Comparison of ENCODE assay signal across 8 mouse cellular contexts in genomic region chr6:121064356-121065015, GRCm38 (mm10).
A peak's percentile ranks its signal among the peaks of the same experiment; 100 is the strongest.
DNase-seq lines count a peak whose midpoint lies in the region; ATAC-seq and TF ChIP-seq lines count a peak whose summit lies in the region.

No protein-coding gene starts in this region.

- peaks cover 19% of the 10 kb centered on the region for H3K4me1 ChIP-seq in lung, embryonic 16.5 days (replicated peaks; ENCODE audit: control insufficient read depth, insufficient read depth, low read length)
- peaks cover 60% of the 10 kb centered on the region for H3K4me1 ChIP-seq in forebrain, embryonic 10.5 days
- H3K4me1 ChIP-seq in kidney, embryonic 16.5 days (ENCODE audit: insufficient read depth, low read length) = peaks cover 66% of the 10 kb centered on the region
- H3K4me1 ChIP-seq in midbrain, embryonic 13.5 days (replicated peaks) = peaks cover 47% of the 10 kb centered on the region

- no peaks in the 10 kb centered on the region for H3K9me3 ChIP-seq in lung, embryonic 16.5 days (ENCODE audit: control insufficient read depth, low read length)
- no peaks in the 10 kb centered on the region for H3K9me3 ChIP-seq in forebrain, embryonic 10.5 days
- H3K9me3 ChIP-seq in kidney, embryonic 16.5 days (ENCODE audit: low read length) = no peaks in the 10 kb centered on the region
- H3K9me3 ChIP-seq in midbrain, embryonic 13.5 days = no peaks in the 10 kb centered on the region

- no peaks in the 10 kb centered on the region for H3K27me3 ChIP-seq in lung, embryonic 16.5 days (ENCODE audit: control insufficient read depth, insufficient read depth, low read depth, low read length)
- H3K27me3 ChIP-seq in forebrain, embryonic 10.5 days (ENCODE audit: poor library complexity, severe bottlenecking) = no peaks in the 10 kb centered on the region
- H3K27me3 ChIP-seq in kidney, embryonic 16.5 days (ENCODE audit: insufficient read depth, low read length) = no peaks in the 10 kb centered on the region
- no peaks in the 10 kb centered on the region for H3K27me3 ChIP-seq in midbrain, embryonic 13.5 days

- intact Hi-C loops in gastrocnemius, adult 2 months (cut with DNase I) = no loop called here

- H3K4me3 ChIP-seq in lung, embryonic 16.5 days (ENCODE audit: low read length) = peak overlapping the region; percentile 31
- peak overlapping the region; percentile 13; the same call in 1 of the 2 replicates for H3K4me3 ChIP-seq in forebrain, embryonic 10.5 days
- peak overlapping the region; percentile 13 for H3K4me3 ChIP-seq in kidney, embryonic 16.5 days (ENCODE audit: low read length)
- H3K4me3 ChIP-seq in midbrain, embryonic 13.5 days (replicated peaks) = peak overlapping the region; percentile 10
- no peak overlapping the region for H3K4me3 ChIP-seq in gastrocnemius, adult 2 months

- TF ChIP-seq CTCF in gastrocnemius, adult 2 months (IDR thresholded peaks at IDR 0.05) = no peak

- 41% methylated on average over 17 of the region's 17 CpGs for WGBS in lung, embryonic 16.5 days
- 30% methylated on average over 17 of the region's 17 CpGs for WGBS in forebrain, embryonic 10.5 days
- WGBS in kidney, embryonic 16.5 days = 36% methylated on average over 17 of the region's 17 CpGs
- WGBS in midbrain, embryonic 13.5 days = 36% methylated on average over 17 of the region's 17 CpGs

- ATAC-seq in lung, embryonic 16.5 days (ENCODE audit: low read depth) = peak; percentile 83
- ATAC-seq in kidney, embryonic 16.5 days (ENCODE audit: low FRiP score, low TSS enrichment) = 0 out of 2 replicates have a peak, but pooled peaks have one; percentile 16
- ATAC-seq in midbrain, embryonic 13.5 days = peak; percentile 87

- peak overlapping the region; percentile 54 for H3K9ac ChIP-seq in lung, embryonic 16.5 days (ENCODE audit: low read length)
- H3K9ac ChIP-seq in kidney, embryonic 16.5 days (replicated peaks; ENCODE audit: low read length) = peak overlapping the region; percentile 48
- peak overlapping the region; percentile 61 for H3K9ac ChIP-seq in midbrain, embryonic 13.5 days (replicated peaks)

- DNase-seq in lung, postnatal 25 days (ENCODE audit: low spot score) = no peak
- no peak for DNase-seq in forebrain, embryonic 10.5 days (ENCODE audit: extremely low spot score, low spot score)
- DNase-seq in gastrocnemius, adult 2 months = no peak
- no peak for DNase-seq in ovary, postnatal 36 days (ENCODE audit: low spot score)
- DNase-seq in adrenal gland, postnatal 36 days = no peak

- H3K36me3 ChIP-seq in lung, embryonic 16.5 days (ENCODE audit: control insufficient read depth, insufficient read depth, low read length) = no peaks in the 10 kb centered on the region
- H3K36me3 ChIP-seq in forebrain, embryonic 10.5 days (replicated peaks) = no peaks in the 10 kb centered on the region
- H3K36me3 ChIP-seq in kidney, embryonic 16.5 days (ENCODE audit: insufficient read depth, low read length) = no peaks in the 10 kb centered on the region
- no peaks in the 10 kb centered on the region for H3K36me3 ChIP-seq in midbrain, embryonic 13.5 days

- H3K4me2 ChIP-seq in lung, embryonic 16.5 days (ENCODE audit: low read depth, low read length) = peak overlapping the region; percentile 39
- peak overlapping the region; percentile 30 for H3K4me2 ChIP-seq in kidney, embryonic 16.5 days (replicated peaks; ENCODE audit: low read depth, low read length)
- peak overlapping the region; percentile 42 for H3K4me2 ChIP-seq in midbrain, embryonic 13.5 days (replicated peaks)

- H3K27ac ChIP-seq in lung, embryonic 16.5 days (ENCODE audit: low read length) = peak overlapping the region; percentile 82
- peak overlapping the region; percentile 72 for H3K27ac ChIP-seq in forebrain, embryonic 10.5 days
- H3K27ac ChIP-seq in kidney, embryonic 16.5 days (ENCODE audit: low read length) = peak overlapping the region; percentile 86
- peak overlapping the region; percentile 91 for H3K27ac ChIP-seq in midbrain, embryonic 13.5 days
- H3K27ac ChIP-seq in gastrocnemius, adult 2 months = no peak overlapping the region

Comparison
In these comparisons a context has a peak if more than half of its experiments do, and no peak if none do; other contexts are left out.
1. ATAC-seq: peak in every context shown above with its lines; median percentile 87 in midbrain, embryonic 13.5 days; 83 in lung, embryonic 16.5 days; 16 in kidney, embryonic 16.5 days.